Mouse (Mus musculus): ENCODE results near the gene Ddx21. TPM values are rescaled to one million over a fixed set of nuclear protein-coding genes. Genes with fewer than 3 reads are reported as not detected.

The Ddx21 gene
- total RNA-seq, 2 experiments from 2014 or later: 24.8 to 30.5 TPM

GRCm38 (mm10) chr10:62577673-62578337 is 24.3 kb downstream of the Ddx21 start:
- intact Hi-C loops (cut with DNase I): no loop called here
- no peak for DNase-seq

- intact Hi-C loops (cut with DNase I): no loop called here
- DNase-seq: no peak
These were observed 27.1 kb downstream of the Ddx21 start for GRCm38 (mm10) chr10:62575001-62575400.

DNA sequence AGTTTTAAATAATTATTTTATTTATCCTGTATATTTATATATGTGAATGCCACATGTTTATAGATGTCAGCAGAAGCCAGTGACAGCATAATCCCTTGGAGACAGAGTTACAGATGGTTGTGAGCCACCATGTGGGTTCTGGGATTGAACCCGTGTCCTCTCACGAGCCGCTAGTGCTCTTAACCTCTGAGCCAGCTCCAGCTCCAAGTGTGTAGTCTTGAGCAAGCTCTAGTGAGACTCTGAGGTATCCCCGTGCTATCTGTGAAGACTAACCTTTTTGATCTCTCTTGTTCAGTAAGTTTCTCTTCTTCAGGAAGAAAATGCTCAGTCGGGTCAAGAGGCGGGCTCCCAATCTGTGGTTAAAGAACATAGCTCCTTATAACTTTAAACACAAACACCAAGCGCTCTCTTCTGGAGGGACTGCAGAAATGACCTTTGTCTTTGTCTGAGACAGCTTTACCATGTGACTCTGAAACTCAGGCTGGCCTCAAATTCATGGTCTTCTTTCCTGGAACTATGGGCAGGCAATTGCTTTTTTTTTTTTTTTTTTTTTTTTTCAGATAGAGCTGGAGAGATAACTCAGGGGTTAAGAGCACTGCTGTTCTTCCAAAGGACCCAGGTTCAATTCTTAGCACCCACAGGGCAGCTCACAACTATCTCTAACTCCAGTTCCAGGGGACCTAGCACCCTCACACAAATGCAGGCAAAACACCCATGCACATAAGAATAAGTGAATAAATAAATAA is 31.8 kb downstream of the Ddx21 start:
- DNase-seq: no peak
- intact Hi-C loops (cut with DNase I): no loop called here

- DNase-seq: no peak
- intact Hi-C loops (cut with DNase I): no loop called here
These were observed 33.2 kb downstream of the Ddx21 start for GRCm38 (mm10) chr10:62568861-62569260.

- no peak for DNase-seq
- intact Hi-C loops (cut with DNase I): no loop called here
These were observed 44.3 kb downstream of the Ddx21 start for GRCm38 (mm10) chr10:62557736-62558135.

- no peak for DNase-seq
- intact Hi-C loops (cut with DNase I): no loop called here
These were observed 45.6 kb downstream of the Ddx21 start for GRCm38 (mm10) chr10:62556558-62556901.

DNA sequence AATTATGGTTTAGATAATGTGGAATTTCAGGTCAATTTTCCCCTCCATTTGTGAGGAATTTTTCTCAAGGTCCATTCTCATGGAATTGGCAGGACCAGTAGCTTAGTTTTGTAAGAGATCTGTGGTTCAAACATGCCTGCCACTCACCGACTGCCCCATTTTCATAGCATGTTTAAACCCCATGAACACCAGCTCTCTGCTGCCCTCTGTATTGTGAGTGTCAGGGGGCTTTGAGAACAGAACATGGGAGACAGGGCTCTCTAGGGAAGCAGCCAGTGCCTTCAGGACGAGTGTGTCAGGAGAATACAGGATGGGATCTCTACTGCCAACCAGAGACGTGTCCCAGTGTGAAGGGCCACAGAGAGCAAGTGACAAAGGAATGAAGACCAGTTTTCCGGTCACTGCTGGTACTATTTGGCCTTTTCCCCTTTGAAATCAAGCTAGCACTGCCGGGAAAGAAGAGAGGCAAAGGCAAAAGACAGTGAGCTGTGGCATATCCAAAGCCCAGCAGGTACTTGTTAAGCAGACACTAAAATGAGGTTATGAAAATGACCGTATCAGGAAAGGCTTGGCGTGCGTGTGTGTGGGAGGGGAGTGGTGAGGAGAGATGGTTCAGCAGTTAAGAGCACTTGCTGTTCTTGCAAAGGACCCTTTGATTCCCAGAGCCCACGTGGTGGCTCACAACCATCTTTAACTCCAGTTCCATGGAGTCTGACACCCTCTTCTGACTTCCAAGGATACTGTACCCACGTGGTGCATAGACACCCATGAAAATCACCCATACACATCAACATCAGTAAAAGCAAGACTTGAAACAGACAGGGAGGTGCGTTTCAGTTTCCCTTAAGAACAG is 46.1 kb downstream of the Ddx21 start:
- DNase-seq: no peak
- intact Hi-C loops (cut with DNase I): no loop called here

GRCm38 (mm10) chr10:62553611-62554091 is 48.4 kb downstream of the Ddx21 start:
- DNase-seq: no peak
- intact Hi-C loops (cut with DNase I): no loop called here

GRCm38 (mm10) chr10:62550787-62551300 is 51.2 kb downstream of the Ddx21 start:
- intact Hi-C loops (cut with DNase I): no loop called here
- DNase-seq: no peak

GRCm38 (mm10) chr10:62549523-62550166 is 52.4 kb downstream of the Ddx21 start:
- DNase-seq: peak; percentile 79 to 87
- intact Hi-C loops (cut with DNase I): loop anchor here (1.0 kb wide), 1 partner anchor 49 kb away; no protein-coding TSS in a partner anchor

GRCm38 (mm10) chr10:62546441-62546840 is 55.6 kb downstream of the Ddx21 start:
- intact Hi-C loops (cut with DNase I): no loop called here
- DNase-seq: no peak

DNA sequence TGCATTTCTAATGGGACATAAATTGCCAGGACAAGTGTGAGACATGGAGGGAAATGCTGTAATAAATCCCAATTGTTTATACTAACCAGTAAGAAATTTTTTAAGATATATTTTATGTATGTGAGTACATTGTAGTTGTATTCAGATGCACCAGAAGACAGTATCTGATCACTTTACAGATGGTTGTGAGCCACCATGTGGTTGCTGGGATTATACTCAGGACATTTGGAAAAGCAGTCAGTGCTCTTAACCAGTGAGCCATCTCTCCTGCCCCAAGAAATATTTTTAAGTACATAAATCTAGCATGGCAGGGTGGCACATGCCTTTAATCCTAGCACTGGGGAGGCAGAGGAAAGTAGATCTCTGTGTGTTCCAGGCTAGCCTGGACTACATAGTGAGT is 56.3 kb downstream of the Ddx21 start:
- DNase-seq: no peak
- intact Hi-C loops (cut with DNase I): no loop called here

DNA sequence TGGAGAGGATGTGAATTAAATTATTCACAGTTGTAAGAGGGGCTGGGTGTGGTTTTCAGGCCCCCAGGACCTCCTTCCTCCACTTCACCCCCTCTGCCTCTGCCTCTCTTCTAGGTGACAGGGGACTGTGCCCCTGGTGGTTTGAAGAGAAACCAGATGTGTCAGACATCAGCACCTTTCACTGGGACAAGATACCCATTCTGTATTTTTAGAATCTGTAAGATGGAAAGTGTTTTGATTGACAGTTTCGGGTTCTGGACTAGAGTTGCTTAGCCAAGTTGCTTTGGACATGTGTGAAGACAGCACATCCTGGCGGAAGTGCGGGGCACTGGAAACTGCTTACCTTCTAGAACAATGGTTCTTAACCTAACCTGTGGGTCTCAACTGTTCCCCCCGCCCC is 57.8 kb downstream of the Ddx21 start:
- DNase-seq: no peak
- intact Hi-C loops (cut with DNase I): no loop called here

DNA sequence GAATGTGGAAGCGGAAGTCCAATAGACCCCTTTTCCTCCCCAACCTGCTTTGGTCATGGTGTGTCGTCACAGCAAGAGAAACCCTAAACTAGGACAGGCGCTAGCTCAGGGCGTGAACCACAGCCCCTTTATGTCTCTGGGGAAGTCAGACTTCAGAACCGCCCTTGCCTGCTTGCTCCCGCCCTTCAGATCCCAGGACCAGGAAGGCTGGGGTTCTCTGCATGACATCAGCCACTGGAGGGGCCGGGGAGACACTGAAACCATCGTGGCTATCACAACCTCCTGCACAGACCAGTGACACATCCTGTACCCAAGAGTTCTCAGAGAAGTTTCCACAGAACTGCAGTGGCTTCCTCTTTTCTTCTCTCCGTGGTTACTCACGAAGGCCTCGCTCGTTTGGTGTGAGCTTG is 58.7 kb downstream of the Ddx21 start:
- intact Hi-C loops (cut with DNase I): no loop called here
- peak; percentile 21 to 31 for DNase-seq

GRCm38 (mm10) chr10:62542928-62543327 is 59.2 kb downstream of the Ddx21 start:
- intact Hi-C loops (cut with DNase I): no loop called here

GRCm38 (mm10) chr10:62542507-62542906 is 59.6 kb downstream of the Ddx21 start:
- no peak for DNase-seq
- intact Hi-C loops (cut with DNase I): no loop called here

More at GRCm38 (mm10) chr10:62542928-62543327, 59.2 kb downstream of the Ddx21 start:
- no peak for DNase-seq

DNA sequence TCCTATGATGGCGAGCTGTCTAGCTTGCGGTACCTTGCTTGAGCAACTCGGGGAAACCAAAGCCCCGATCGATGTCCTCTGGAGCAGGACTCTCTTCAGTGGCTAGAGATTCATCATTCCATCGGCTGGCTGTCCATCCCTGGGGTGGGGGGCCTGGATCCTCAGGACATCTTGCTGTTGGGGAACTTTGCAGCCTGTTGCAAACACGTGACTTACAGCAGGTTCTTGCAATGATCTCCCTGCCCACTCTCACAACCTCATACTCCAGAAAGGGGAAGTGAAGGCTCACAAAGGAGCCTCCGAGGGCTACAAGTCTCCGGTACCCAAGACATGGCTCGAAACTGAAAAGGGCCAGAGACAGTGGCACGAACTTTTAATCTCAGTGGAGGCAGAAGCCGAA is 60.6 kb downstream of the Ddx21 start:
- no peak for DNase-seq
- intact Hi-C loops (cut with DNase I): no loop called here

GRCm38 (mm10) chr10:62540800-62541199 is 61.3 kb downstream of the Ddx21 start:
- intact Hi-C loops (cut with DNase I): no loop called here

GRCm38 (mm10) chr10:62534509-62534908 is 67.6 kb downstream of the Ddx21 start:
- DNase-seq: no peak
- intact Hi-C loops (cut with DNase I): no loop called here

More at GRCm38 (mm10) chr10:62540800-62541199, 61.3 kb downstream of the Ddx21 start:
- DNase-seq: no peak

- intact Hi-C loops (cut with DNase I): no loop called here
- no peak for DNase-seq
These were observed 69.2 kb downstream of the Ddx21 start for GRCm38 (mm10) chr10:62532832-62533231.
